Mouse (Mus musculus): ENCODE results near the gene Lsamp.

DNA sequence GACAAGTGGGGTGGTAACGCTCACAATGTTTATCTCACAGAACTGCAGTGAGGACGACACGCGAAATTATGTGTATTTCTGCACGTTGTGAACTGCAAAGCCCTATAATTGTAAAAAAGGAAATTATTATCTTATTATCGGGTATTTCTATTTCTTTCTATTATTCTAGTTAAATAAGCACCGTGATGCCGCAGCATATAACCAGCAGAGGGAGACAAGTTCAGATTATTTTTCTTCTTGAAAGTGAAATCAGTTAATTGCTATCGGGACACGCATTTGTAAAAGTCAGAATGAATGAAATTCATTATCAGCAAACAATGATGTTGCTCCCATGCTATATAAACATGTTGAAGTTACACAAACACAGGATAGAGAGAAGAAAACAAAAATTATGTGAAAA, 1540.1 kb downstream of the Lsamp start:
- TF ChIP-seq EP300 (IDR thresholded peaks at IDR 0.05; ENCODE audit: insufficient read depth, low read depth, low read length) (no peak), CTCF (IDR thresholded peaks at IDR 0.05) (peak; percentile 57)
